Mouse (Mus musculus): ENCODE results near the gene Esrrg.

GRCm38 (mm10) chr1:187911201-187911600 lies 302.6 kb downstream of the Esrrg start:
- TF ChIP-seq CTCF (IDR thresholded peaks at IDR 0.05 in 2 of 3, conservative IDR thresholded peaks at IDR 0.05 in 1 of 3; ENCODE audit: control insufficient read depth in 1 of 3, insufficient read depth in 1 of 3, low read depth in 2 of 3, low read length in 3 of 3, poor library complexity in 1 of 3, severe bottlenecking in 1 of 3) (no peak), POLR2A (IDR thresholded peaks at IDR 0.05; ENCODE audit: control insufficient read depth in 1 of 2, insufficient read depth in 1 of 2, low read depth in 1 of 2, low read length in 2 of 2, poor library complexity in 1 of 2) (no peak), EP300 (IDR thresholded peaks at IDR 0.05; ENCODE audit: low read depth in 1 of 2, low read length in 2 of 2) (no peak), E2F4 (IDR thresholded peaks at IDR 0.05; ENCODE audit: borderline replicate concordance, low read depth, low read length) (no peak), MAFK (IDR thresholded peaks at IDR 0.05; ENCODE audit: borderline replicate concordance, low read depth, low read length) (no peak)
